Mouse (Mus musculus): ENCODE data around the gene Edar. TPM values are rescaled to one million over a fixed set of nuclear protein-coding genes. Genes with fewer than 3 reads are reported as not detected.
A peak's percentile ranks its signal among the peaks of the same experiment; 100 is the strongest.

Edar gene
- total RNA-seq, 1 experiment, result 0.04 TPM

GRCm38 (mm10) chr10:58652418-58653394, 22.7 kb downstream of the Edar start:
- no peak overlapping the region for H3K9ac ChIP-seq (ENCODE audit: insufficient read depth, low read depth, low read length, poor library complexity, severe bottlenecking)
- in situ Hi-C loops (cut with MboI; ENCODE audit: low sequenced_read_pairs in 2 of 2, unreplicated experiment in 2 of 2), result no loop called here
- no peak overlapping the region for H3K4me3 ChIP-seq (ENCODE audit: insufficient read depth in 1 of 2, low read depth in 1 of 2, low read length in 2 of 2, poor library complexity in 1 of 2, severe bottlenecking in 1 of 2)
- peaks cover 2 to 8% of the 10 kb centered on the region in 2 experiments; a peak in 3 of 4 replicates for H3K4me1 ChIP-seq (ENCODE audit: control insufficient read depth in 2 of 2, insufficient read depth in 2 of 2, low read length in 2 of 2, poor library complexity in 1 of 2)
- H3K36me3 ChIP-seq (ENCODE audit: control insufficient read depth, insufficient read depth, low read length, poor library complexity, severe bottlenecking), result no peaks in the 10 kb centered on the region
- H3K27ac ChIP-seq (ENCODE audit: insufficient read depth, low read depth, low read length, poor library complexity, severe bottlenecking), result no peak overlapping the region; the same call in 1 of the 2 replicates
- TF ChIP-seq CHD2 (IDR thresholded peaks at IDR 0.05; ENCODE audit: low read depth, low read length), result no peak
- DNase-seq (ENCODE audit: low read depth, low spot score), result no peak
- H3K9me3 ChIP-seq (ENCODE audit: control insufficient read depth, insufficient read depth, low read depth, low read length), result no peaks in the 10 kb centered on the region

GRCm38 (mm10) chr10:58652045-58652417, 23.4 kb downstream of the Edar start:
- no peak for TF ChIP-seq MAFK (IDR thresholded peaks at IDR 0.05; ENCODE audit: insufficient read depth, low read depth, low read length)
- TF ChIP-seq CHD2 (IDR thresholded peaks at IDR 0.05; ENCODE audit: low read depth, low read length), result no peak
- no peak for TF ChIP-seq ZC3H11A (IDR thresholded peaks at IDR 0.05; ENCODE audit: borderline replicate concordance, low read depth, low read length)
- no peak for TF ChIP-seq HCFC1 (IDR thresholded peaks at IDR 0.05; ENCODE audit: borderline replicate concordance, insufficient read depth, low read length)
- TF ChIP-seq ZNF384 (IDR thresholded peaks at IDR 0.05; ENCODE audit: low read depth, low read length), result peak; percentile 46
- no peak for DNase-seq (ENCODE audit: low read depth, low spot score)
- Histone ChIP-seq H3K4me1 (ENCODE audit: control insufficient read depth in 2 of 2, insufficient read depth in 2 of 2, low read length in 2 of 2, poor library complexity in 1 of 2) (peaks cover 2 to 8% of the 10 kb centered on the region in 2 experiments; a peak in 3 of 4 replicates), H3K27ac (ENCODE audit: insufficient read depth, low read depth, low read length, poor library complexity, severe bottlenecking) (no peak overlapping the region), H3K36me3 (ENCODE audit: control insufficient read depth, insufficient read depth, low read length, poor library complexity, severe bottlenecking) (no peaks in the 10 kb centered on the region), H3K9me3 (ENCODE audit: control insufficient read depth, insufficient read depth, low read depth, low read length) (no peaks in the 10 kb centered on the region), H3K9ac (ENCODE audit: insufficient read depth, low read depth, low read length, poor library complexity, severe bottlenecking) (no peak overlapping the region), H3K4me3 (ENCODE audit: insufficient read depth in 1 of 2, low read depth in 1 of 2, low read length in 2 of 2, poor library complexity in 1 of 2, severe bottlenecking in 1 of 2) (no peak overlapping the region)
- in situ Hi-C loops (cut with MboI; ENCODE audit: low sequenced_read_pairs in 2 of 2, unreplicated experiment in 2 of 2), result no loop called here

DNA sequence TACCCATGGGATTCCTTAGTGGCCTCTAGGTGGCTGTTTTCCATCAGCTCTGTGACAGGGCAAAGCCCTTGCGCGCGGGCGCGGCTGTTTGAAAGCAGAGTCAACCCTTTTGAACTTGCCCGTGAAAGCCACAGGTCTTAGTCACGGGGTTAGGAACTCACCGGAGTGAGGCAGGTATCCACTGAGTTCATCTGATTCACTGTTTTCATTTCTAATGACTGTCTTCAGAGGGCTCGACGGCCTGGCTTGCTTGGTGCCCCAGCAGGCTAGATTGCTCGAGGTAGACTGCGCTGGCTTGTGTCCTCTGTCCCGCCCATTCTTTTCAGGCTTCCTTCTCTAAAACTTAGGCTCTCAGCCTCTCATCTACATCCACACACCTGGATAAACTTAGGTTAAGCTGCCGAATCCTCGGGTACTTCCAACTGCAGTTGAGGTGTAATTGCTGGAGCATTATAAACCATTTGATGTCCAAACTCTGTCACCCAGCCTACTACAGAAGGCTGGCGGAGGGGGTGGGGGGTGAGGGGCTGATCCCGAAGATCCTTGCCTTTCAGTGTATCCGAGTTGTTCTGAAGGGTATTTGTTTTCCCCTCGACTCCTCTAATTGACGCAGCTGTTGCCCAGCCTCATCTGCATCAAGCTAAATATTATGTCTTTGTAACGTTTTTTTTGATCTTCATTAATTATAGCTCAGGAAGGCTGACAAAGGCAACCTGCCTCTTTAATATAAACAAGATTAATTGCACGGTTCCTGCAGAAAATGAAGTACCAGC, 24.0 kb downstream of the Edar start:
- in situ Hi-C loops (cut with MboI; ENCODE audit: low sequenced_read_pairs in 2 of 2, unreplicated experiment in 2 of 2), result no loop called here
- Histone ChIP-seq H3K4me3 (ENCODE audit: insufficient read depth in 1 of 2, low read depth in 1 of 2, low read length in 2 of 2, poor library complexity in 1 of 2, severe bottlenecking in 1 of 2) (peak overlapping the region in 1 of 2 experiments; percentile 42; a peak in 1 of 4 replicates), H3K27ac (ENCODE audit: insufficient read depth, low read depth, low read length, poor library complexity, severe bottlenecking) (no peak overlapping the region), H3K9me3 (ENCODE audit: control insufficient read depth, insufficient read depth, low read depth, low read length) (no peaks in the 10 kb centered on the region), H3K9ac (ENCODE audit: insufficient read depth, low read depth, low read length, poor library complexity, severe bottlenecking) (no peak overlapping the region), H3K36me3 (ENCODE audit: control insufficient read depth, insufficient read depth, low read length, poor library complexity, severe bottlenecking) (no peaks in the 10 kb centered on the region), H3K4me1 (ENCODE audit: control insufficient read depth in 2 of 2, insufficient read depth in 2 of 2, low read length in 2 of 2, poor library complexity in 1 of 2) (peaks cover 2 to 8% of the 10 kb centered on the region in 2 experiments; a peak in 3 of 4 replicates)
- TF ChIP-seq MAFK (IDR thresholded peaks at IDR 0.05; ENCODE audit: insufficient read depth, low read depth, low read length) (no peak), HCFC1 (IDR thresholded peaks at IDR 0.05; ENCODE audit: borderline replicate concordance, insufficient read depth, low read length) (no peak)
- DNase-seq (ENCODE audit: low read depth, low spot score), result no peak

DNA sequence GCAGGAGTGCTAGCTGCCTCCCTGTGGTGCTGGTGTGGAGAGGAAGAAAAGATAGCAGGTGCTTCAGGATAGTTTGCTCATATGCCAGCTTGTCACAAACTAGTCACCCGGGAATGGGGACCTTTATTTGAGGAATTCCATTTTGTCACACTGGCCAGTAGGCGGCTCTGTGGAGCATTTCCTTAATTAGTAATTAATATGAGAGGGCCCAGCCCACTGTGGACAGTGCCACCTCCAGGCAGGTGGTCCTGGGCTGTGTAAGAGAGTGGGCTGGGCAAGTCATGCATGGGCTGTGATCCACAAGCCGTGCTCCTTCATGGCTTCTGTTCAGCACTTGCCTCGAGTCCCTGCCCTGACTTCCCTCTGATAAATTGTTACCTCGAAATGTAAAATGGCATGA, 26.7 kb downstream of the Edar start:
- Histone ChIP-seq H3K9me3 (ENCODE audit: control insufficient read depth, insufficient read depth, low read depth, low read length) (no peaks in the 10 kb centered on the region), H3K4me1 (ENCODE audit: control insufficient read depth in 2 of 2, insufficient read depth in 2 of 2, low read length in 2 of 2, poor library complexity in 1 of 2) (peaks cover 2 to 8% of the 10 kb centered on the region in 2 experiments; a peak in 3 of 4 replicates), H3K4me3 (ENCODE audit: insufficient read depth in 1 of 2, low read depth in 1 of 2, low read length in 2 of 2, poor library complexity in 1 of 2, severe bottlenecking in 1 of 2) (no peak overlapping the region), H3K9ac (ENCODE audit: insufficient read depth, low read depth, low read length, poor library complexity, severe bottlenecking) (no peak overlapping the region), H3K27ac (ENCODE audit: insufficient read depth, low read depth, low read length, poor library complexity, severe bottlenecking) (no peak overlapping the region), H3K36me3 (ENCODE audit: control insufficient read depth, insufficient read depth, low read length, poor library complexity, severe bottlenecking) (no peaks in the 10 kb centered on the region)
- TF ChIP-seq ZNF384 (IDR thresholded peaks at IDR 0.05; ENCODE audit: low read depth, low read length) (no peak), MAFK (IDR thresholded peaks at IDR 0.05; ENCODE audit: insufficient read depth, low read depth, low read length) (no peak), HCFC1 (IDR thresholded peaks at IDR 0.05; ENCODE audit: borderline replicate concordance, insufficient read depth, low read length) (no peak), ZC3H11A (IDR thresholded peaks at IDR 0.05; ENCODE audit: borderline replicate concordance, low read depth, low read length) (no peak), CHD2 (IDR thresholded peaks at IDR 0.05; ENCODE audit: low read depth, low read length) (no peak)
- in situ Hi-C loops (cut with MboI; ENCODE audit: low sequenced_read_pairs in 2 of 2, unreplicated experiment in 2 of 2), result no loop called here
- DNase-seq (ENCODE audit: low read depth, low spot score), result no peak
